Mouse (Mus musculus): Measurements from ENCODE around the gene Vps36.

The Vps36 gene

DNA sequence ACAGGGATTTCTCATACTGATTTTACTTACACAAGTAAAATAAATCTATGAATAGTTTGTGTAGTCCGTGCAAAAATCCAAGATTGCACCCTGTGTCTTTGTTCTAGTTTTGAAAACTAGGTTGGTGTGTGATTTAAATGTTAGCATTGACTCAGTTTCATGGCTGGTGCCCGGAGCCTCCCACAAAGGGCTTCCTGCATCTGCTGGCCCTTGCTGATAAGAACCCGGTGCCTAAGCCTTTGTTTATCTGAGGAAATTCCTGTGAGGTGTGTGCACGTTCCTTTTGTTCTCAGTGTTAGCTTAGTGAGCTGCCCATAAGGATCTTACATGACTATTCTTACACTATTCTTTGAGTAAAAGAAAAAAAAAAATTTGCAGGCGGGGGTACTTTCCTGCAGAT is 16.4 kb downstream of the Vps36 start:
- in situ Hi-C loops (cut with MboI, MseI) = no loop called here

DNA sequence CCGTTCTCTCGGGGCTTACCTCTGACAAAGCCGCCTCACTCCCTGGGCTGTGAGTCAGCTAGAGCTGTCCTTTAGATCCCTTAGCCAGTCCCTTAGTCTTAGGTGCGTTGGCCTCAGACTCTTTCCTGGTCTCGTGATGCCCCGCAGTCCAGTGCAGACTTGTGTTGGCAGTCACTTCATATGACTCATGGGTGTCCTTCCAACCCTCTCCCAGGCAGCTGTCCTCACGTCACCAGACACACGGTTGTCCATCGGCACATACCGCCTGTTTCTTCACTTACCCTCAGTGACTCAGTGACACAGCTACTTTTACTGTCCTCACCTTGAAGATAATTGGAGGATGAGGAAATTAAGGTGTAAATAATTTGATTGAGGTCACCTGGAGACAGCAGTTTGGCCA is 22.2 kb downstream of the Vps36 start:
- in situ Hi-C loops (cut with MboI, MseI) = no loop called here

DNA sequence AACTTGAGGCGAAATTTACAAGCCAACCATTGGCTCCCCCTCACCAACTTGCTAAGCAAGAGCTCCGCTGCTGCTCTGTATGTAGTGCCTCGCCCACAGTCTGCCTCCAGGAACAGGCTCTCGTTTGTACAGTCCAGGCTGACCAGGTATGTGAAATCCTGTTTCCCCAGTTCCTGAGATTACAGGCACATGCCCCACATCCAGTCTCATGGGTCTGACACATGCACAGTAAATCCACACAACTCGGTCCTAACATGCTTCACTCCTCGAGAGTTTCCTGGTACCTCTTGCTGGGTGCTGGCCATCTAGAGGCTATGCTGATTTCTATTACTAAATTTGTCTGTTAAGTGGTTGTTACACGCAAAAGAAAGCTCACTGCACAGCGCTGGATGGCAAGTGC is 33.8 kb downstream of the Vps36 start:
- in situ Hi-C loops (cut with MboI, MseI) = no loop called here

DNA sequence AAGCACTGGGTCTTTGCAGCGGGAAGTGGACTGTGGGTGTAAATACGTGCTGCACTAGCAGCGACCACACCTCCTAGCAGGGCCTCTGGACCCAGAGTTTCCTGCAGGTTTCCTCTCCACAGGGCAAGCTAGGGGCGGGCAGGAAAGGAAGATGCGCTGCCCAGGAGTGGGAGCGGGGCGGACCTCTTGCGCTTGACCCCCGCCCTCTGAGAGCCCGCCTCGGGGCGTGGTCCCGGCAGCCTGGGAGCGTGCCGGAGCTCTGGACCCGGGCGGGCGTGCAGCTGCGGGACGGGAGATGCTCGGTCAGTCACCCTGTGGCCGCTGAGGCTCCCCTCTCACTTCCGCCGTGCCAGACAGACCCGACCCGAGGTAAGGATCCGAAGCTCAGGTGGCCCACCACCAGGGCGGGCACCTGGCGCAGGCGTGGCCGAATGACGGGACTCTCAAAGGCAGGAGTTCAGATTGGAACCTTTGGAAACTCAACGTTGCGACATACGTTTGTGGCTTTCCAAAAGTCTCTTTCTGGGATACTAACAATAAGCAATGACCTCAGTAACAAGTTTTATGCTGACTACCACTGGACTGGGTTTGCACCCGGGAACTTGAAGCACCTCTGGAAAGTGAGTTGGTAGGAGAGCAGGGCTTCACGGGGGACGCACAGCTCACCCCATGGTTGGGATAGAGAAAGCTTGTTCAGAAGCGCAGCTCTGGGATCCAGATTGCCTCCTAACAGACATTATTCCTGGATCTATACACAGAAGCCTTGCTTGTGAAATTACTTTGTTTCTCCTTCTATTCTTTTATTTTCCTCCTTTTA is 34.7 kb downstream of the Vps36 start, which contains the start of gene Thsd1:
TSS of gene Thsd1 (plus strand) at position 253 of the 817 bp plus-strand sequence.
- in situ Hi-C loops (cut with MboI, MseI) = no loop called here

DNA sequence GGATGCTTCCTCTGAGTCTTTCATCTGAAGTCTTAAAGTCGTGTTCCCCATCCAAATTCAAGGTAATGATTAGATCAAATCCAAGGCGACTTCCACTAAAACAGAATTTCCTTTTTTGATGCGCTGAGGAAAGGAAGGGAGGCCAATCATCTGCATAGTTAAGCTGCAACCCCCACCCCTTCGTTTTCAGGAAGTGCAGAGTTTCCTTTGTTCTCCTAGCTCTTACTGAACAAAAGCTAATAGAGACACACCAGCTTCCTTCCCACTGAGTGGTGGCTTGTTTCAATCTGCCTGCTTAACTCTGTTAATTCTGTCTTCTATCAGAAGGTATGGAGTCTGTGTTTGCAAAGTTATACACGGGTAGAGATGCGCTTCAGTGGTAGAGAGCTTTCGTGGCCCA is 36.0 kb downstream of the Vps36 start:
- in situ Hi-C loops (cut with MboI, MseI) = no loop called here

DNA sequence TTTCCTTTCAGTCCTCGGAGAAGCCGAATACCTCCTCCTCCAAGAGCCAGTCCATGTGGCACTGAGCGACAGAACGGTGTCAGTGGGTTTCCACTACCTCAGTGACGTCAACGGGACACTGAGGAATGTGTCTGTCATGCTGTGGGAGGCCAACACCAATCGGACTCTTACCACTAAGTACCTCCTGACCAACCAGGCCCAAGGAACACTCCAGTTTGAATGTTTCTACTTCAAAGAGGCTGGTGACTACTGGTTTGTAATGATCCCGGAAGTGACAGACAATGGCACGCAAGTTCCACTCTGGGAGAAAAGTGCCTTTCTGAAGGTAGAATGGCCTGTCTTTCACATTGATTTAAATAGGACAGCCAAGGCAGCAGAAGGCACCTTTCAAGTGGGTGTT is 50.4 kb downstream of the Vps36 start:
- in situ Hi-C loops (cut with MboI, MseI) = no loop called here

DNA sequence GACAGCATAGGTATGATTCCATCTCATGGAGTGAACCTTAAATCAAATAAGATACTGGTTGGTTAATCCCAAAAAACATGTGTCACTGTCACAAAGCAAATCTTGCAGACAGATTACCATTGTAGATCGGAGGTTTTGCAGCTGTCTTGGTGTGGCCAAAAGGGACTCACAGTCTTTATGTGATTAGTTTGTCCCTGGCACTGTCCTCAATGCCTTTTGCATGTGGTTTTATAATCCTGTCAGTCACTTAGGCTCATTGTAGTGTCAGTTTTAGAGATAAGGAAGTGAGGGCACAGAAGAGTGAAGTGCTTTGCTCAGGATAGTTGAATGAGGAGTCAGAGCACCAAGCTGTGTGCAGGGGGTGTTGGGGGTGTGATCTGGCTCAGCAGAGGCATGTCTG is 53.1 kb downstream of the Vps36 start:
- in situ Hi-C loops (cut with MboI, MseI) = no loop called here

DNA sequence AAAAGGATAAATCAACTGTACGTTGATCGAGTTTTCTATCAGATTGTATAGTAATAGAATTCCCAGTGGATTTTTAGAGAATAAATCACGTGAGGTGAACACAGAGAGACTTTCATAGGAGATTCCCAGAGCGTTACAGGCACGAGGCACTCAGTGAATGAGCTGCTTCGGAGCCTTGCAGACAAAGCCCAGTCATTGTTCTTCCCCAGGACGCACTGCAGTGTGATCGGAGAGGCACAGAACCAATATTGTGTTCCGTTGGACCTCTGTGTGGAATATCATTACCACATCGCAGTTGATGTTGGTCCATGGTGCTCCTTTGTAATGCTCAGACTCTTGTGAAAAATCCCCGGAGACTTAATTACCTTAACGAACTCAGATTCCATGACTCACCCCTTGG is 55.3 kb downstream of the Vps36 start:
- in situ Hi-C loops (cut with MboI, MseI) = no loop called here

DNA sequence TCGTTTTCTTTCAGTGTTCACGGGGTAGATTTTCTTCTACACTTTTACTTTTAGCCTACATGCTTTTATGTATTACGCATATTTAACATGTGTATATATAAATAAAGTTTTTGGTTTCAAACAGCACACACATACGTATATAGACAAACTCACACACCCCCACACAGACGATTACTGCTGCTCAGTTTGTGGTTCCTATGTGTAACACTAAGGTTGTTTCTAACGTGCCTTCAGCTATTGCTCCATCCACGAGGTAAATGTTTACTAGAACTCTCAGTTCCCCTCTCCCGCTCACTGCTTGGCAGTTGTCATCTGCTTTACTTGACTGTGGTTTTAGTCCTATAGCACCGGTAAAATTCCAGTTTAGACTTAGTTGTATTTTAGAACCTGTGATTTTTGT is 56.5 kb downstream of the Vps36 start:
- in situ Hi-C loops (cut with MboI, MseI) = no loop called here

DNA sequence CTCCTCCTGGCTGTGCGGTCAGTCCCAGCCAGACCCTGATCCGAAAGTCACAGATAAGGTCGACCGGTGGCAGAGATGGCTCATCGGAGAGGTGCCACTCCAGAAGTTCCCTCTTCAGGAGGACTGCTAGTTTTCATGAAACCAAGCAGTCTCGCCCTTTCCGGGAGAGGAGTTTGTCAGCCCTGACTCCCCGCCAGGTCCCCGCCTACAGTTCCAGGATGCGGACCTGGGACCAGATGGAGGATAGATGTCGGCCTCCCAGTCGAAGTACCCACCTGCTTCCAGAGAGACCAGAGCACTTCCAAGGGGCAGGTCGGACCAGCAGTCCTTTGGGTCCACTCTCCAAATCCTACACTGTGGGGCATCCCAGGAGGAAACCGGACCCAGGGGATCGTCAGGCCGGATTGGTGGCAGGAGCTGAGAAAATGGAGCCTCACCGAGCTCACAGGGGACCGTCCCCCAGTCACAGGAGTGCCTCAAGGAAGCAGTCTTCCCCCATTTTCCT is 66.4 kb downstream of the Vps36 start:
- in situ Hi-C loops (cut with MboI, MseI) = loop anchor here (5.0 kb wide), 1 partner anchor 93 kb away; no protein-coding TSS in a partner anchor

DNA sequence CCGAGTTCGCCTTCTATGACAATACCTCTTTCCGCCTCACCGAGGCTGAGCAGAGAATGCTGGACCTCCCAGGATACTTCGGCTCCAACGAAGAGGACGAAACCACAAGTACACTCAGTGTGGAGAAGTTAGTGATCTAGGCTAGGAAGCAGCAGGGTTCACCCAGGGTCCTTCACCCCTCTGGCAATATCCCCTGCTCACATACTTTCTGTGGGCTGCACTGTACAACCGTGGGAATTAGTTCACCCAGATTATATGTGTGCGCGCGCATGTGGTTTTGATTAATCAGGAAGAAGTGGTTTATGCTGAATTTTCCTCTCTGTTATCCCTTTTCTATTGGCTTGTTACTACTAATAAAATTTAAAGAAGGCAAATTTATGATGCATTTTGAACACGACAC is 66.9 kb downstream of the Vps36 start:
- in situ Hi-C loops (cut with MboI, MseI) = loop anchor here (5.0 kb wide), 1 partner anchor 93 kb away; no protein-coding TSS in a partner anchor

DNA sequence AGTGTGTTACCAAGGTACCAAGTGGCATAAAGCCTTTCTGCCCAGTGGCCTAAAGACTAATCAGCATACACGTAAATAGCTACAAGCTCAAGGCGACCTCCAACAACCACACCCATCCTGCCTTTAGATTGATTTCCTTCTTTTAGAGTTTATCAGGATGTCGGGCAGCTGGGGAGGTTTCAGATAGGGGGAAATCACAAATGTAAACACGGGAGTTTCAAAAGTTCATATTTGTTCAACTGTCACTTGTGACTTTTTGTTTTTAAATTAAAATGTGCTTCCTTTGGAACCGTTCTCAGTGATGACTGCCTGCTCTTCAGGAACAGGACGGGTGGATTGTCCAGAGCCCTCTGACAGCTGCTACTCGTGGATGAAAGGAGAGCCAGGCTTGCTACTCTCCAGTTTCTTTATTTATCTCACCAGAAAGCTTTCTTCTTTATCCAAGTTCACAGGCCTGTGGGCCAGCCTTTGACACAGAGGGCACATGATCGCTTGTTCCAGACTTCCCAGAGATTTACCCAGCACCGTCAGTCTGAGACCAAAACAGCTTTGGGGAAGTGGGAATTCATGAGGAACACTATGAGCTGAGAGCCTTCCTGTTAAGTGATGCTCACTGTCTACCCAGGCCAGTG is 67.6 kb downstream of the Vps36 start:
- in situ Hi-C loops (cut with MboI, MseI) = loop anchor here (5.0 kb wide), 1 partner anchor 72 kb away; no protein-coding TSS in a partner anchor

DNA sequence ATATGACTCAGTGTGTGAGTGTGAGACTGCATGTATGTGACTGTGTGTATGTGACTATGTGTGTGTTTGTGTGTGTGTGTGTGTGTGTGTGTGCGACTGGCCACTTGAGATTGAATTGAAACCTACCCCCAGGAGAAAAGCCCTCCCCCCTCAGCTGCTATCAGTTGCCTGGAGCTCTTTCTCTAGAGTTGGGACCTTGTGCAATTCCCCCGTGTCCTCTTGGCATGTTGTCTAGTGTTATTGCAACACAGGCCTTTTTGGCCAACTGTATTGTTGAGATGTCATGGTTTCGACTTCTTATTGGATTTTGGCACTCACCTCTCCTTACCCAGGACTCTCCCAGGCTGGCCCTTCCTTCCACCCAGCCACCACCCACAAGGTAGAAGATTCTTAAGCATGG is 69.7 kb downstream of the Vps36 start:
- in situ Hi-C loops (cut with MboI, MseI) = loop anchor here (5.0 kb wide), 1 partner anchor 70 kb away; no protein-coding TSS in a partner anchor

DNA sequence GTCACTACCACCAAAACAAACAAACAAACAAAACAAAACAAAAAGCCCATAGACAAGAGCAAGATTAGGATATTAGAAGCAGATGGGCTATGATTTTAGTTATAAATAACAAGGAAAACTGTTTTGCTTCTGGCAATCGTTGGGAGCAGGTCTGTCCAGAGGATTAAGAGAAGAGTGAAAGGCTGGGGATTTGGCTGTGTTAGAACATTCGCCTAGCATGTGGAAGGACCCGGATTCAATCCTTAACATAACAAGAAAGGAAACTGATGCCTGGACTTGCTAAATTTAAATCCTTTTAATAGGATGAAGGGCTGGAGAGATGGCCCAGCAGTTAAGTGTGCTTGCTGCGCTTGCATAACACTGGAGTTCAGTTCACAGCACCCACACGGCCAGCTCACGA is 71.7 kb downstream of the Vps36 start:
- in situ Hi-C loops (cut with MboI, MseI) = loop anchor here (5.0 kb wide), 1 partner anchor 68 kb away; no protein-coding TSS in a partner anchor

DNA sequence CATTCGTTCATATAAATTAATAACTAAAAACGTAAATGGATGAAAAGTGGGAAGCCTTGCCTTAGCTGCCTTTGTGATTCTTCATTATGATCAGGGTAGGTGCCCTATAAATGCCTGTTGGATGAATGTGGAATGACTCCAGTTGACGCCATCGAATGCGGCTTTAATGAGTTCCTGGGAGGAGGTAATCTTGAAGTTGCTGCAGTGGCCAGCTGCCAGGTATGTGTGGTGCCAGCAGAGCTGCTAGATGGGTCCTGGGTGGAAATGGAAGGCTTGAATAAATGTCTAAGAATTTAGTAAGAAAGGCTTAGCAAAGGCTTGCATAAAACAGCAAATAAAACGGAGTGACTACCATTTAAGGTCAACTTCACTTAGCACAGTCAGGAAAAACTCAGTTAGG is 72.2 kb downstream of the Vps36 start:
- in situ Hi-C loops (cut with MboI, MseI) = loop anchor here (5.0 kb wide), 1 partner anchor 68 kb away; no protein-coding TSS in a partner anchor

DNA sequence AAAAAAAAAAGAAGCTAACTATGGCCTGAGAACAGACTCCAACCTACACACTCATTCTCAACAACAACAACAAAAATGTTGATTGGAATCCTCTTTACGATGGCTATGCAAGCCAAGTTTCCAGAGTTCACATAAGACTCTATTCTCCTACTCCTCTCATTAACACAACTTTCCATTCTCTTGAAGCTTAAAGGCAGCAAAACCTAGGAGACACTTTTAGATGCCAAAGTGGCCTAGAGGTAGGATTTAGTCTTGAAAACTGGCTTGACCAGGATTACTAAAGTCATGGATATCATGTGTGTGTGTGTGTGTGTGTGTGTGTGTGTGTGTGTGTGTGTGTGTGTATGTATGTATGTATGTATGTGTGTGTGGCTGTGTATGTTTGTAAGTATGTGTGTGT is 72.6 kb downstream of the Vps36 start:
- in situ Hi-C loops (cut with MboI, MseI) = no loop called here

DNA sequence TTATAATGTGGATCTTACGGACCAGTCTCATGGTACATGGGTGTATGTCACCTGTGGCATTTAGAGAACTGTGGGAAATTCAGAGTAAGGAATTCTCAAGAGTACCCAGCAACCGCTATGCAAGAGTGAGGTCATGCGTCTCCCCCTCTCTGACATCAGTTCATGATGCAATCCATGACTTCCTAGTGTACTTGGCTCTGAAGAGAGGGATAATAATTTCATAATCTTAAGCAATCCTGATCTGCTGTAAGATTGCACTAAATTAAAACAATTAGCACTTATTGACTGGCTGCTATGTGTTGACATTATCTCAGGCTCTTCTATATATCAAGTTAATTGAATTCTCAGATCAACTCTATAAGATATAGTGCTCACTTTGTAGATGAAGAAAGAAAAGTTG is 74.2 kb downstream of the Vps36 start:
- in situ Hi-C loops (cut with MboI, MseI) = no loop called here
